Mouse (Mus musculus): ENCODE results near the gene Sod3.

Gene Sod3

DNA sequence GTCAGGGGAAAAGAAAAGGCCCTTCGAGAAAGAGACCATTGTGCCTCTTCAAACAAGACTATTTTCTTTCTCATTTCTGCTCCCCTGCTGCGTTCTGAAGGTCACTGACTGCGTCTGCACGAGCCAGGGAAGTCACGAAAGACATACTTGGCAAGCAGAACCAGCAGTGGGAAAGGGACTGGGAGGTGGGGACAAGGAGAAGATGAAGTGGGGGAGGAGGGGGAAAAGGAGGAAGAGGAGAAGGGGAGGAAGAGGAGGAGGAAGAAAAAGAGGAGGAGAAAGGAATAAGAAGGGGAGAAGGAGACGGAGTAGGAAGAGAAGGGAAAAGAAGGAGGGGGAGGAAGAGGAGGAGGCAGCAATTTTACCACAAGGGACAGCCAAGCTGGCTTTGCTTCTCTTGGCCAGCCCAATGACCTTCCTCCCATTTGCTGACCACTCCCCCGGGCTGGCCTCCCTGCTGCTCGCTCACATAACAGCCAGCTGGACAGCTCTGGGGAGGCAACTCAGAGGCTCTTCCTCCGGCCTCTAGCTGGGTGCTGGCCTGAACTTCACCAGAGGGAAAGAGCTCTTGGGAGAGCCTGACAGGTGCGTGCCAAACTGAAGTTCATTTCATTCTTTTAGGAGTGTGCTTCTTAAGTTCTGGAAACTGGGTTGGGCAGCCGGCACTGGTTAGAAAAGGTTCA lies at the start of gene Sod3:
TSS of gene Sod3 (plus strand) at position 324 of the 683 bp plus-strand sequence.
- DNase-seq (ENCODE audit: low spot score in 2 of 2): no peak

- no peak for DNase-seq (ENCODE audit: low spot score in 2 of 2)
These were observed 46.7 kb upstream of the Sod3 start for GRCm38 (mm10) chr5:52316926-52317325.

DNA sequence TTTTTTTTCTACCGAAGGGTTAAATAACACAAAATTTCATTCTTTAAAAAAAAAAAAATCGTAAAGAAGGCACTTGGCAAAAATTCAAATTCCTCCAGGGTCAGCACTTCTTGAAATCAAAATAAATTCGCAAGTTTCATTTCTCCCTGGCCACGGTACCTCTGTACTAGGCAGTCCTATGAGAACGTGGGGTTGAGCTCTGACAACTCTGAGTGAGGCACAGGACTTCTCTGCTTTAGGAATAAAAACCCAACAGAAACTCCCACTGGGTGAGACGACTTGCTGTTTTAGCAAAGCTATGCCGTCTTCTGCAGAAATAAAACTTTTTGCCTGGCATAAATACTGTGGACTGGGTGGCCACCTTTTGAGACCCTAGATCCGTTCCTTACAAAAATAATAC lies 44.1 kb upstream of the Sod3 start:
- DNase-seq (ENCODE audit: low spot score in 2 of 2): no peak

- DNase-seq (ENCODE audit: low spot score in 2 of 2): no peak
These were observed 31.5 kb upstream of the Sod3 start for GRCm38 (mm10) chr5:52332120-52332519.

- DNase-seq (ENCODE audit: low spot score in 2 of 2): no peak
These were observed 28.0 kb upstream of the Sod3 start for GRCm38 (mm10) chr5:52335590-52335989.

DNA sequence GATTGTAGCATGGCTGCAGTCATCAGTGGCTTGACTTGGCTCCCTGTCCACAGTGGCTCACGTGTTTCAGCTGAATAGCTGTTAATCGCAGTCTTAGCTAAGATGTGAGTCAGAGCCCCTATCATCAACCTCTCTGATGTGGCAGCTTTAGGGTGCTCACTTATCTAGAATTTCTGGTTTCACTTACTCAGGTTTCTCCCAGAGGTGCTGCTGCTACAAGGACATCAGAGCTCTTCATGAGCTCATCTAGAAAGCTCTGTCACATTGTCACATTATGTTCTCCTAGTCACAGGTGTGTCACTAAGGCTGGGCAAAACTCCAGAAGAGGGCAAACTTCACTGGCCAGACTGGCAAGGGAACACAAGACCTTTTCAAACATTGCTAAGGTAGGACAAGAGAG lies 24.5 kb upstream of the Sod3 start:
- no peak for DNase-seq (ENCODE audit: low spot score in 2 of 2)

DNA sequence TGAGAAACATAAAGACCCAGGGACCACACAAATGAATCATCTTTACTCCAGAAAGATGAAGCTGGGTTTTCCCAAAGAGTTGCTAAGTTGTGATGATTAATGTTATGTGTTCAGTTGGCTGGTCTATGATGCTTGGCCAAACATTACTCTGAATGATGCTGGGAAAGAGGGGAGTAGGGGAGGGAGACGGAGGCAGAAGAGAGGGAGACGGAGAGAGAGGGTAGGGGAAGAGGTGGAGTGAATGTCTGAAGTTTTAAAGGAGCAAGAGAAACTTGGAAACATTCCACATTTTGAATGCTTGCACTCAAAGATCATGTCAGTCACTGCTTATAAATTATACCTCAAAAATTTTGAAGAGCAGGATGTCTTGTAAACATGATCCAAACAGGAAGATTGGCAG lies 16.7 kb upstream of the Sod3 start:
- DNase-seq (ENCODE audit: low spot score in 2 of 2): no peak

- DNase-seq (ENCODE audit: low spot score in 2 of 2): no peak
These were observed 13.1 kb upstream of the Sod3 start for GRCm38 (mm10) chr5:52350451-52350850.

GRCm38 (mm10) chr5:52351561-52351960 lies 12.0 kb upstream of the Sod3 start:
- DNase-seq (ENCODE audit: low spot score in 2 of 2): no peak

- DNase-seq (ENCODE audit: low spot score in 2 of 2): no peak
These were observed 10.9 kb upstream of the Sod3 start for GRCm38 (mm10) chr5:52352730-52353129.

- no peak for DNase-seq (ENCODE audit: low spot score in 2 of 2)
These were observed 9.2 kb upstream of the Sod3 start for GRCm38 (mm10) chr5:52354441-52354840.

DNA sequence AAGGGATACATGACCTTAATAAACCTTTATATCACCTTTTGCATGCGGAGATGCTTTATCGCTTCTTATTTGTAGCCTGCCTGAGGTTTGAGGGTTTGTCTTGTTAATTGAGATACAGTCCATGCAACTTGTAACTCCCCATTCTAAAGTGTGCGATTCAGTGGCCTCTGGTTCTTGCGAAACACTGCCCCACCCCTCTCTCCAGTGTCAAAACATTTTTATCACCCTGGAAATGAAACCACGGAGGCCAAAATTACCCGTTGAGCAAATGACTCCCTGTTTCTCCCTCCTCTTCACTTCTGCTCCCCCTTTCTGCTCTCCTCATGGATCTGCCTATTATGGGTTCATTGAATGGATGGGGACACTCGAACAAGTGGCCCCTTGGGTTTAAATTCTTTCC lies 8.0 kb upstream of the Sod3 start:
- no peak for DNase-seq (ENCODE audit: low spot score in 2 of 2)

- DNase-seq (ENCODE audit: low spot score in 2 of 2): no peak
These were observed 6.3 kb upstream of the Sod3 start for GRCm38 (mm10) chr5:52357175-52357754.

GRCm38 (mm10) chr5:52358120-52358519 lies 5.5 kb upstream of the Sod3 start:
- DNase-seq (ENCODE audit: low spot score in 2 of 2): no peak

DNA sequence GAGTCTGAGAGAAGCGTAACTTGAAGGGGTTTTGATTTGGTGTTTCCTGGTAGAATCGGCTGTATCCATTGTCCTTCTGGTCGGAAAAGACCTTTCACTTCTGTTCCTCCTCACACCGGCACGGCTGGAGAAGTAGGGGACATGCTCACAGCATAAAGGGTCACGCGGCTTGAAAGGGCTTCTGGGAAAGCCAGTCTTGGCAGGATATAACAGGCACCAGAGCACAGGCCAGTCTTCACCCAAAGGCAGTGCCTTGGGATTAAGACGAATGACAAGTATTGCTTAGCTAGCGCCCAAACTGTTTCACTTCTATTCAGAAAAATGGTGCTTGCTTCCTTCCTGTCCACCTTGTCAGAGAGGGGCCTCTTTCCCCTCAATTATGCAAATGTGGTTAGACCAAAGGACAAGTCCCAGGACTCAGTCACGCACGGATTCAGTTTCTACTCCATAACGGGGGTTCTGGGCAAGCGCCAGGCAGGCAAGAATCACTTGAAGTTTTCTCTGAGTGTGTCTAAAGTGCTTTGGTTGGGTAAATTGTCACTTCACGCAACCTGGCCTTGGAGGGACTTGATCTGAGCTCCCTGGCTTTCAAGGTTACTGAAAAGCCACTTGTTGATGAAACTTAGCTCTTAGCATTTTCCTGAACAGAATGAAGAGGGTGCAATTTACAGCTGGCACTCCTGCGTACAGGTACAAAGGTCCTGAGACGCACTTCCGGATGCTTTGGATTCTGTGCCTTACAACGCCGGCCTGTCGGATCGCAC lies 3.1 kb upstream of the Sod3 start:
- DNase-seq (ENCODE audit: low spot score in 2 of 2): no peak

- no peak for DNase-seq (ENCODE audit: low spot score in 2 of 2)
These were observed 669 bp upstream of the Sod3 start for GRCm38 (mm10) chr5:52362776-52363467.

GRCm38 (mm10) chr5:52364521-52364920 lies 930 bp downstream of the Sod3 start:
- no peak for DNase-seq (ENCODE audit: low spot score in 2 of 2)

DNA sequence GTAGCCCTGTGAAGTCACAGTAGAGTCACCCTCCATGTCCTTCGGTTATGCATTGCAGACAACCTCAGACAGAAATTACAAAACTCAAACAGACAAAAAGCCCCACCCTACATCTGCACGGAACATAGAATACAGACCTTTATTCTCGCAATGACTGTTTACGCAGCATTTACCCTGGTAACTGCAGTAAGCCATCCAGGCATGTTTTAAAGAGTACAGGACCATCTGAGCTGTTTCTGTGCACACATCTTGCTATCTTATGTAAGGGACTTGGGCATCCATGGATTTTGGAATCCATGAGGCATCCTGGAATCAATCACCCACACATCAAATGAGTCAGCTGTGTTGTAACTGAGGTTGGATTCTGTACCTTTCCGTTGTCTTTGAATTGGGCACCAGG lies 2.3 kb downstream of the Sod3 start:
- peak in 1 of 2 experiments; percentile 36 for DNase-seq (ENCODE audit: low spot score in 2 of 2)

DNA sequence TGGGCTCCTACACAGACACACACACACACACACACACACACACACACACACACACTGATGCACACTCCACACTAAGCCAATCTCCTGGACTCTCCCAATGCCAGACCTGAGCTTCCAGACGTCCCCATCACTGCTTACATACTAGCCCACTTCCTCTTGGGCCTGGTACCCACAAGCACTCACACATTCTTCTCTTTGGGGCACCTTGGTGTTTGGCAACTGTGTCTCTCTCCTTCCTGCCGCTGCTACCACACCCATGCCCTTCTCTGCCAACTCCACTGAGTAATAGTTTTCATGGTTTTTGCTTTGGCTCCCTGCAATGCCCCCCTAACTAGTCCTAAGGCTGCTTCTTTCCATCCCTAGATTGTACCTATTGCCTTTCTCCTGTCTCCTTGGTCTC lies 3.1 kb downstream of the Sod3 start:
- no peak for DNase-seq (ENCODE audit: low spot score in 2 of 2)

DNA sequence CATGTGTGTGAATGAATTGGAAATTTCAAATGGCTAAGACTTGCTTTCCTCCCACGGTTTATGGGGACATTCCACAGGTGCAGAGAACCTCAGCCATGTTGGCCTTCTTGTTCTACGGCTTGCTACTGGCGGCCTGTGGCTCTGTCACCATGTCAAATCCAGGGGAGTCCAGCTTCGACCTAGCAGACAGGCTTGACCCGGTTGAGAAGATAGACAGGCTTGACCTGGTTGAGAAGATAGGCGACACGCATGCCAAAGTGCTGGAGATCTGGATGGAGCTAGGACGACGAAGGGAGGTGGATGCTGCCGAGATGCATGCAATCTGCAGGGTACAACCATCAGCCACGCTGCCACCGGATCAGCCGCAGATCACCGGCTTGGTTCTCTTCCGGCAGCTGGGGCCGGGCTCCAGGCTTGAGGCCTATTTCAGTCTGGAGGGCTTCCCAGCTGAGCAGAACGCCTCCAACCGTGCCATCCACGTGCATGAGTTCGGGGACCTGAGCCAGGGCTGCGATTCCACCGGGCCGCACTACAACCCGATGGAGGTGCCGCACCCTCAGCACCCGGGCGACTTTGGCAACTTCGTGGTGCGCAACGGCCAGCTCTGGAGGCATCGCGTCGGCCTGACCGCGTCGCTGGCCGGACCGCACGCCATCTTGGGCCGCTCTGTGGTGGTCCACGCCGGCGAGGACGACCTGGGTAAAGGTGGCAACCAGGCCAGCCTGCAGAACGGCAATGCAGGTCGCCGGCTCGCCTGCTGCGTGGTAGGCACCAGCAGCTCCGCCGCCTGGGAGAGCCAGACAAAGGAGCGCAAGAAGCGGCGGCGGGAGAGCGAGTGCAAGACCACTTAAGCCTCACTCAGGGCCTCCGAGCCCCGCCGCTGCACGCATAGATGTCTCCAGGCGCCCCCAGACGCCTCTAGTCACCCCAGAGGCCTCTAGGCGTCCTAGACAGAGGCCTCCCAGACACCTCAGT lies 4.6 kb downstream of the Sod3 start:
- no peak for DNase-seq (ENCODE audit: low spot score in 2 of 2)

DNA sequence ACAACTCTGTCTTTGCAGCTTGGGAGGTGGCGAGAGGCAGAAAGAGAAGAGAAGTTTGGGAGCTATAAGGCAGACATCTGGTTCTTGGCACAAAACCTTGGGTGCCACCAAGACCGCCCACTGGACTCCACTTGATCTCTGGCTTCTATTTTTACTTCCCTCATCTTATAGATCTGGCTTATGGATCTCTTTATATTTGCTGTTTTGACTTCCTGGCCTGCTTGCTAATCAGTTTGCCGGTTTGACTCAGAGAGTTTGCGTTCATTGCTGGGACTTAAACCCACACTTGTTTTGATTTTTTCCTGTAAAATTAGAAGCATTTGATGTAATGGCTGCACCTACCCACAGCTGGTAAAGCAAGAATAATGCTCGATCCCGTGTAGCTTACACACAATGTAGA lies 7.3 kb downstream of the Sod3 start:
- no peak for DNase-seq (ENCODE audit: low spot score in 2 of 2)
